Mouse (Mus musculus) embryonic fibroblast, embryonic 13.5 days (primary cell): ENCODE data around the gene B3galt1. TPM values are rescaled to one million over a fixed set of nuclear protein-coding genes. Genes with fewer than 3 reads are reported as not detected.

ENCODE experiments used
- H3K27ac ChIP-seq: 2 replicates; pipeline ENCODE4 v1.5.1; 2012; ENCODE audit warnings: low read length, control low read depth, inconsistent platforms; ENCODE audit not compliant: insufficient read depth
- H3K4me1 ChIP-seq: 2 replicates; pipeline ENCODE4 v1.6.1; 2011; ENCODE audit warnings: low read length; ENCODE audit not compliant: control insufficient read depth, insufficient read depth
- H3K4me3 ChIP-seq: 2 replicates; pipeline ENCODE4 v1.5.1; 2011; ENCODE audit warnings: mild to moderate bottlenecking, control low read depth, low read length; ENCODE audit not compliant: insufficient read depth
- CTCF ChIP-seq: IDR thresholded peaks from 2 replicates; pipeline ENCODE4 v1.5.1; 2011; ENCODE audit warnings: mild to moderate bottlenecking, control low read depth, low read length, moderate library complexity, borderline replicate concordance; ENCODE audit not compliant: insufficient read depth
- POLR2A ChIP-seq: IDR thresholded peaks from 2 replicates; pipeline ENCODE4 v1.6.1; 2011; ENCODE audit warnings: low read depth, mild to moderate bottlenecking, control low read depth, low read length, moderate library complexity
- polyA plus RNA-seq: library from polyadenylated mRNA; stranded (reverse); fragments of >200 nt; gene quantifications from 2 replicates; pipeline ENCODE4 v1.2.4, GENCODE M21; 2011; ENCODE audit warnings: low read depth; ENCODE audit not compliant: missing spikeins, insufficient read length

Gene B3galt1
- polyA plus RNA-seq, 1 experiment, result 3.7 TPM

DNA sequence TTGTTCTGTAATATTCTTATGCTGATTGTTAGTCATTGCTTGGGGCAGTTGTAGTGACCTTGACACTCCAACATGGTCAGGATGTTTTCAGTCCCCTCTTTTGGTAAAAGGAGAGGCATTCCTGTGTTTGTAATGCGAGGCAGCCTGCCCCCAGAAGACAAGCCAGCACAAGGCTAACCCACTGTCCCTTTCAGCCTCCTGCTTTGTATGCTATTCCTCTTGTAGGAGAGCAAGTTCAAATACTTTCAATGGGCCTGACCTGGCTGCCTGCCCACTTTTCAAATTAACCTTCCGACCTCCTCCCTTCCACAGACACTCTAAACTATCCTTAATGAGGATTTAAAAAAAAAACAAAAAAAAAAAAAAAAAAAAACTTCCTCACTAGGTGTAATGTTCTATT lies 11.0 kb downstream of the B3galt1 start:
- no peak overlapping the region for H3K4me3 ChIP-seq
- no peak for TF ChIP-seq POLR2A
- no peak for TF ChIP-seq CTCF
- H3K4me1 ChIP-seq, result no peaks in the 10 kb centered on the region
- H3K27ac ChIP-seq, result no peak overlapping the region

DNA sequence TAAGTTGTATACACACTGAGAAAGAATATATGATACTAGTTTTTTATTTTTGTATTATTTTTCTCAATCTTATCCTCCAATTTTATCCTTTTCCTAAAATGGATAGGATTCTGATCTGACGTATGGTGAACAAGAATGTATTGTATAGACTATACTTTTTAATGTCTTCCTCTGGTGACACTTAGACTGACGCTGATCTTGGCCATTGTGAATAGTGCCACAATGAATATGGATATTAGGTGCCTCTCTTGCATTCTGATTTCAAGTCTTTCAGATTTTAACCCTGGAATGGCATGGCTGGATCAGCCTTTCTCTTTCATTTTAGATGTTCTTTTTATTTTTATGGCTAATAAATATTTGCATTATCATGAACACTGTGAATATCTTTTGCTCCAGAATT lies 17.4 kb downstream of the B3galt1 start:
- H3K4me1 ChIP-seq, result no peaks in the 10 kb centered on the region
- H3K27ac ChIP-seq, result no peak overlapping the region
- no peak overlapping the region for H3K4me3 ChIP-seq
- TF ChIP-seq POLR2A, result no peak
- TF ChIP-seq CTCF, result no peak

DNA sequence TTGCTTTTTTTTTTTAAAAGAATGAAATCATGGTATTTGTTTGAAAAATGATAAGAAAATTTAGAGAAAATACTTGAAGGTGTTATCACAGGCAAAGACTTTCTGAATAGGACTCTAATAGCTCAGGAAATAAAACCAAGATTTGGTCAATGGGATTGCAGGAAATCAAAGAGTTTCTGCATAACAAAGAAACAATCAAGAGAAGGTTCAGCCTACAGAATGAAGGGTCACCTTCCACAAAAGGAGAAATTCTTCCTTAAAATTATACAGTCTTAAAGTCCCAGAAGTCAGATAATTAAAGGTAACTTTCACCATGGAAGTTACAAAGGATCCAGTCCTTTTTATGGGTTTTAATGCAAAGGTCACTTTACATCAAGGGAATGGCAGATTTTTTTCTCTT lies 24.7 kb downstream of the B3galt1 start:
- Histone ChIP-seq H3K4me1 (no peaks in the 10 kb centered on the region), H3K27ac (no peak overlapping the region), H3K4me3 (no peak overlapping the region)
- no peak for TF ChIP-seq POLR2A
- TF ChIP-seq CTCF, result no peak

GRCm38 (mm10) chr2:67591831-67592629 lies 26.4 kb downstream of the B3galt1 start:
- no peak overlapping the region for H3K4me3 ChIP-seq
- H3K4me1 ChIP-seq, result no peaks in the 10 kb centered on the region
- no peak overlapping the region for H3K27ac ChIP-seq
- no peak for TF ChIP-seq CTCF
- no peak for TF ChIP-seq POLR2A

DNA sequence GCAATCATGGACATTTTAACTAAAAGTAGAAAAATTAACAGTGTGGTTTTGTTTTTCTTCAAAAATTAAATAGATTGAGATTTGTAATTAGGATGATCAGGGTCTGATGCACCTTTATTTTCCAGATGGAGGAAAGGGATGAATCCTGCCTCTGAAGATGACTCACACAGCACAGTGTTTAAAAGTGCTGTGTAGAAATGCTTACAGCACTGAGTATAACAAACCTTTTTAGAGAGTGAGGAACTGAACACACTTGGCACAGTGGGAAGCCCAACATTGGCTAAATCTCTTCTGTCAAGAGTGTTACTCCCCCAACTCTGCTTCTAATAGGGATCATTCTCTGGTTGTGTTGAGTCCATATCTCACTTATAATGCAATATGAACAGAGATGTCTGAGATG lies 57.2 kb downstream of the B3galt1 start:
- no peak for TF ChIP-seq POLR2A
- no peak for TF ChIP-seq CTCF
- no peaks in the 10 kb centered on the region for H3K4me1 ChIP-seq
- no peak overlapping the region for H3K27ac ChIP-seq
- no peak overlapping the region for H3K4me3 ChIP-seq

DNA sequence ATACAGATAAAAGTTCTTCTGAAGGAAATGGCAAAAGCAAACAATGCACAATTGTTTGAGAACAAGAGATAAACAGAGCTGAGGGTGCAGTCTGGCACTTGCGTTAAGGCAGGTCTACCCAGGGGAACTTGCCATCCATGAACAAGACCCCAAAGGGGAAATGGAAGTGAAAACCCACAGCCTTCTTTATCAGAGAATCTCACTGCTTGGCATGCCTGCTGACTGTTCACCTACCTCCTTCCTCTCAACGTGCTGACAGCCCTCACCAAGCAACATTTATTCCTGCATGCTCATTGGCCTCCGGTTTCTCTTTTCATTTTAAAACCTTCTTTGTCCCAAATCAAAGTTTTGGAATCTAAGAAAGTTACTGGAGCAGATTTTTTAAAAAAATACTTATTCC lies 62.0 kb downstream of the B3galt1 start:
- H3K27ac ChIP-seq, result no peak overlapping the region
- TF ChIP-seq POLR2A, result no peak
- no peak for TF ChIP-seq CTCF
- H3K4me3 ChIP-seq, result no peak overlapping the region
- H3K4me1 ChIP-seq, result no peaks in the 10 kb centered on the region

GRCm38 (mm10) chr2:67628289-67628688 lies 62.6 kb downstream of the B3galt1 start:
- TF ChIP-seq POLR2A (no peak), CTCF (no peak)
- Histone ChIP-seq H3K27ac (no peak overlapping the region), H3K4me1 (no peaks in the 10 kb centered on the region), H3K4me3 (no peak overlapping the region)

DNA sequence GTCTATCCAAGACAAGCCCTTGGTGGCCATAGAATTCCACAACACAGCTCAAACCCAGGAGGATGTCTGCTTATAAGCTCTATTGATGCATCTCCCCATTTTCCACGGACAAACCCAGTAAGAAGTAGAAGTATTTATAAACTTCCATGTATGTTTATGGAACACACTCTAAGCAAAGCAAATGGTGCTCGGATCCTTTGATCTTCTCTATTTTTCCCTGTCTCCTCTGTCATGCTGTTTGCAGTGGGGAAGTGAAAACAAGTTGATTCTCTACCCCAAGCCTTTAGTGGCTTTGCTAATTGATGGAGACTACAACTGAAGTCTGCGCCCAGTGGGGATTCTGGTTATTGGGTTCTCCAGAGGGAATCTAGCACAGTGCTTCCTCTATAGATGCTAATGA lies 89.2 kb downstream of the B3galt1 start:
- TF ChIP-seq CTCF, result no peak
- TF ChIP-seq POLR2A, result no peak
- H3K4me1 ChIP-seq, result 0 out of 2 replicates have a peak, but pooled peaks cover 3% of the 10 kb centered on the region
- H3K27ac ChIP-seq, result no peak overlapping the region
- no peak overlapping the region for H3K4me3 ChIP-seq

GRCm38 (mm10) chr2:67657372-67657771 lies 91.7 kb downstream of the B3galt1 start:
- TF ChIP-seq POLR2A (no peak), CTCF (no peak)
- H3K4me3 ChIP-seq, result no peak overlapping the region
- 0 out of 2 replicates have a peak, but pooled peaks cover 3% of the 10 kb centered on the region for H3K4me1 ChIP-seq
- H3K27ac ChIP-seq, result no peak overlapping the region

GRCm38 (mm10) chr2:67658091-67658490 lies 92.4 kb downstream of the B3galt1 start:
- TF ChIP-seq POLR2A (no peak), CTCF (no peak)
- H3K27ac ChIP-seq, result no peak overlapping the region
- no peak overlapping the region for H3K4me3 ChIP-seq
- 0 out of 2 replicates have a peak, but pooled peaks cover 3% of the 10 kb centered on the region for H3K4me1 ChIP-seq
